Mouse (Mus musculus) C2C12 (cell line): ENCODE measurements at regions not wholly inside any gene's neighbourhood (a gene's known extent, or its start where the extent isn't known, plus 50 kb on each side); places are given as distances from the start of the nearest gene placed in this dataset.

Source experiments
- CTCF ChIP-seq: IDR thresholded peaks from one replicate; pipeline ENCODE4 v1.5.1; 2011; ENCODE audit not compliant: control insufficient read depth, insufficient read depth, insufficient read length
- MAX ChIP-seq: IDR thresholded peaks from one replicate; pipeline ENCODE4 v1.6.1; 2011; ENCODE audit warnings: mild to moderate bottlenecking, control low read depth
- MYOG ChIP-seq: IDR thresholded peaks from one replicate; pipeline ENCODE4 v1.6.1; 2011; ENCODE audit not compliant: control insufficient read depth, insufficient read length; ENCODE audit errors: extremely low read depth

DNA sequence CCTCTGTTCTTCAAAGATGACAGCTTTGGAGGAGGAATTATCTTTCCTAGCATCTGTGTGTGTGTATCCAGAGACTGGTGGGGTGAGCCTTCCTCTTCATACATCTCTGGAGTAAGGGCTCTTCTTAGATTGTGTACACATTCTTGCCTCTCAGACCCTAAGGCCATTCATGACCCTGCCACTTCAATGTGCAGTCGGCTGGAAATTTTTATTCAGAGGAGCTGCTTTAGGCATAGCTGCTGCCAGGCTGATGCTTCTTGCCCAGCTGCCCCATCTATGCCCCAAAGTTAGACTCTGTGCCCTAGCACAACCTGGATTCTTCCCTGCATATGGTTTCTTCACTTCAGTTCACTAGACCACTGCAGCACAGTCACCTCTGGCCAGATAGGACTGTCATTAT, 144.9 kb downstream of the 9330182O14Rik start:
- TF ChIP-seq CTCF (no peak), MAX (no peak), MYOG (no peak)
